Mouse (Mus musculus) heart, embryonic 14.5 days (tissue): ENCODE data around the gene Pde11a. TPM values are rescaled to one million over a fixed set of nuclear protein-coding genes. Genes with fewer than 3 reads are reported as not detected.

ENCODE experiments used
- ATAC-seq: fragments of 200-750 bp; cut with Nextera tagmentation; 2 replicates; pipeline ENCODE4 v1.8.0; 2017; ENCODE audit warnings: low read depth, moderate TSS enrichment; ENCODE audit not compliant: insufficient number of reproducible peaks, insufficient read depth, low FRiP score
- H3K27ac ChIP-seq, 2 experiments: fragments of 200-500 bp in 1 of 2; fragments of 300-500 bp in 1 of 2; sonication (generic) in 1 of 2; replicated peaks in 1 of 2; 2 replicates each; pipeline ENCODE4 v1.5.1; 2012 to 2014; ENCODE audit warnings: low read depth in 2 of 2, low read length in 2 of 2, control low read depth in 1 of 2, mild to moderate bottlenecking in 1 of 2, mixed read lengths in 1 of 2; ENCODE audit not compliant: control insufficient read depth in 1 of 2, insufficient read depth in 1 of 2
- H3K27me3 ChIP-seq: fragments of 300-500 bp; sonication (generic); 2 replicates; pipeline ENCODE4 v1.6.1; 2014; ENCODE audit warnings: mild to moderate bottlenecking, low read length, control low read depth; ENCODE audit not compliant: control insufficient read depth, insufficient read depth
- H3K36me3 ChIP-seq: fragments of 300-500 bp; sonication (generic); 2 replicates; pipeline ENCODE4 v1.6.1; 2014; ENCODE audit warnings: mild to moderate bottlenecking, control low read depth, low read length, mixed read lengths; ENCODE audit not compliant: control insufficient read depth, insufficient read depth
- H3K4me1 ChIP-seq, 2 experiments: fragments of 200-500 bp in 1 of 2; fragments of 300-500 bp in 1 of 2; sonication (generic) in 1 of 2; 2 replicates each; pipeline ENCODE4 v1.6.1; 2012 to 2014; ENCODE audit warnings: low read length in 2 of 2, control low read depth in 1 of 2, mixed read lengths in 1 of 2; ENCODE audit not compliant: control insufficient read depth in 2 of 2, insufficient read depth in 2 of 2
- H3K4me2 ChIP-seq: fragments of 300-500 bp; sonication (generic); 2 replicates; pipeline ENCODE4 v1.6.1; 2014; ENCODE audit warnings: mild to moderate bottlenecking, low read length
- H3K4me3 ChIP-seq, 2 experiments: fragments of 200-500 bp in 1 of 2; fragments of 300-500 bp in 1 of 2; sonication (generic) in 1 of 2; 2 replicates each; pipeline ENCODE4 v1.5.1; 2012 to 2014; ENCODE audit warnings: low read length in 2 of 2, mild to moderate bottlenecking in 2 of 2, control low read depth in 1 of 2, low read depth in 1 of 2, moderate library complexity in 1 of 2; ENCODE audit not compliant: control insufficient read depth in 1 of 2, insufficient read depth in 1 of 2
- H3K9ac ChIP-seq: fragments of 300-500 bp; sonication (generic); 2 replicates; pipeline ENCODE4 v1.6.1; 2014; ENCODE audit warnings: mild to moderate bottlenecking, low read length
- H3K9me3 ChIP-seq: fragments of 300-500 bp; sonication (generic); 2 replicates; pipeline ENCODE4 v1.6.1; 2016; ENCODE audit warnings: low read length, control low read depth; ENCODE audit not compliant: control insufficient read depth
- WGBS: fragments of 180-500 bp; shearing (Covaris S2); extraction: QIAGEN DNeasy Blood & Tissue Kit; methylation state at CpG from one replicate; pipeline ENCODE4 v1.1.7; 2014; 5-methylcytosine and 5-hydroxymethylcytosine counted together
- polyA plus RNA-seq: library from polyadenylated mRNA; unstranded; fragments of >200 nt; fragmentation: Nextera tagmentation; extraction: Ambion mirVana; gene quantifications from 2 replicates; pipeline ENCODE4 v1.2.1, GENCODE M21; 2014

Pde11a gene
- polyA plus RNA-seq, 1 experiment from 2014 or later: 0.08 TPM

DNA sequence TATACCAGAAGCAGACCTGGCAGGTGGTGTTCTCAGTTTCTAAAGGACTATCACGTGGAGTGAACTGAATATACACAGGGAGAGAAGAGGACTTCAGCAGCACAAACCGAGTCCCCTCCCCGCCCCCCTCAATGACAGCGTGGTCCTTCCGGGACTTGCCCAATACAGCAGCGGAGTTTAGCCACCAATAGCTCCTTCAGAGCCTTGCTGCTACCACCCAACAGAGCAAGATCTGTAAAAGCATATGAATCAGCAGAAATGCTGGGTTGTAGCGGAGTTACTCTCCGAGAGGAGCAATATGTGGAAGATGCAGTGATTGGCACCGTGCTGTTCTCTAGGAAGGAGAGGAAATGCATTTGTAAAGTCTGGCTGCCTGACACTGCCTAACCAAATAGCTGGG lies 238.0 kb downstream of the Pde11a start:
- no peaks in the 10 kb centered on the region; the same call in 1 of the 2 replicates for H3K27me3 ChIP-seq
- 82% methylated on average over 9 of the region's 9 CpGs for WGBS
- H3K4me1 ChIP-seq: no peaks in the 10 kb centered on the region; a peak in 1 of 4 replicates
- no peak overlapping the region for H3K4me2 ChIP-seq
- H3K36me3 ChIP-seq: no peaks in the 10 kb centered on the region
- H3K4me3 ChIP-seq: no peak overlapping the region
- H3K9me3 ChIP-seq: no peaks in the 10 kb centered on the region
- H3K9ac ChIP-seq: no peak overlapping the region
- ATAC-seq: no peak
- H3K27ac ChIP-seq: no peak overlapping the region

DNA sequence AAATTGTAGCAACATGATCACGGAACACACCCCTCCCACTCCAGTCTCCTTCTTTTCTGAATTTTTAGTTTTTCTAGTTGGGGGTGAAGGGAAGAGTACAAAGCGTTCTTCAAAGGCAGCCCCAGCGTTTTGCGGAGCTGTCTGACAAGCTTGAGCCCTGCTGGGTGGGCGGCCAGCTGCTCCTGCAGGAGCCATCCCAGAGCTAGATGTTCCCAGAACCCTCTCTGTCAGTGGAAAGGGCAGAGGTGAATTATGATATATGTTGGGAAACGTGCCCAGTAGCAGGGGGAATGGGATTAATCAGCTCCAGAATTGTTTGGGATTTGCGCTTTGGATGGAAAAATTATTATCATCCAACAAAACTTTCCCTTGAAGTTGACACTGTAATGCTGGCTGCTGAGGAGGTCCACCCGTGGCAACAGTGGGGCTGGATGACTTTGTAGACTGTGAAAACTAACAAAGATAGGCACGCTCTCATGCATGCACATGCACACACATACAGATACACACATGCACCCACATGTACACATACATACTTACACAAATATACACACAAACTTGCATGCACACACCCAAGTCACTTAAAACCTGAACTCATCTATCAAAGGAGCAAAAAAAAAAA lies 238.7 kb downstream of the Pde11a start:
- 69% methylated on average over 9 of the region's 9 CpGs for WGBS
- H3K4me1 ChIP-seq: no peaks in the 10 kb centered on the region; a peak in 1 of 4 replicates
- H3K4me3 ChIP-seq: no peak overlapping the region
- H3K27me3 ChIP-seq: no peaks in the 10 kb centered on the region; the same call in 1 of the 2 replicates
- no peaks in the 10 kb centered on the region for H3K36me3 ChIP-seq
- H3K4me2 ChIP-seq: no peak overlapping the region
- no peak overlapping the region for H3K9ac ChIP-seq
- H3K9me3 ChIP-seq: no peaks in the 10 kb centered on the region
- H3K27ac ChIP-seq: no peak overlapping the region
- no peak for ATAC-seq

DNA sequence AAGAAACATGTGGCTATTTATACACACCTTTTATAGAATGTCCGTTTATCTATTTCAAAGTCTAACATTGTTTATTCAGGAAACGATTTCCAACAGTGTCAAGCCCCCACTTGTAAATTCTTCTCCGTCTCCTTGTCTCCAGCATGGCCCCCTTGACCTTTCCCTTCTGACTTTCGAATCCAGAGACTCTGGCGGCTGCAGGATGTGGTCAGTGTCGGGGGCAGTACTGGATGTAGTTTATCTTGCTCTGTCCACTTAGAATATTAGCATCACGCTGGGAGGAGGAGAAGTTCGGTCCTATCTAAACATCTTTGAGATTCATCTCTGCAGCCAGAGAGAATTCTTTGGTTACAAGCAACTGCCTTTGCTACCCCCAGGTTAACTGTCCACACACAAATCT lies 240.2 kb downstream of the Pde11a start:
- no peak overlapping the region for H3K4me2 ChIP-seq
- H3K4me3 ChIP-seq: no peak overlapping the region
- no peaks in the 10 kb centered on the region; the same call in 1 of the 2 replicates for H3K27me3 ChIP-seq

DNA sequence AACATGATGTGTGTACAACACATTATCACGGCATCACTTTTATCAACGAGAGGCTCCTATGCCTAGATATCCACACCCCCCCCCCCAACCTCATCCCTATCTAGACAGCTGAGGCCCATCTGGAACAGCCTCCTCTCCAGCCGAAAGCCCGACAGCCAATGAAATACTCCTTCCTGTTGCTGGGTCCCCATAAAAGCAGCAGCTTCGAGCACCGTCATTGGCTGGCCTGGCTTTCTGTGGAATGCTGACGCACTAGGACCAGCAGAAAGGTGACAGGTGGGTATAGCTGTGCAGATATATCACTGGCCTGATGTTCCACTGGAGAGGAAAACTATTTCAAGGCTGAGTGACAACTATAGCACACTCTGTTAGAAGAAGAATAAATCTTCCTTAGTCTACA lies 240.7 kb downstream of the Pde11a start:
- no peaks in the 10 kb centered on the region for H3K36me3 ChIP-seq
- H3K9me3 ChIP-seq: no peaks in the 10 kb centered on the region
- H3K9ac ChIP-seq: no peak overlapping the region
- no peaks in the 10 kb centered on the region; the same call in 1 of the 2 replicates for H3K27me3 ChIP-seq
- no peaks in the 10 kb centered on the region; a peak in 1 of 4 replicates for H3K4me1 ChIP-seq
- 76% methylated on average over 7 of the region's 7 CpGs for WGBS
- H3K4me2 ChIP-seq: no peak overlapping the region
- H3K27ac ChIP-seq: no peak overlapping the region
- no peak overlapping the region for H3K4me3 ChIP-seq
- ATAC-seq: no peak

More for the DNA sequence above, 240.2 kb downstream of the Pde11a start:
- no peak for ATAC-seq
- no peaks in the 10 kb centered on the region for H3K36me3 ChIP-seq
- no peaks in the 10 kb centered on the region for H3K9me3 ChIP-seq
- no peak overlapping the region for H3K27ac ChIP-seq
- no peaks in the 10 kb centered on the region; a peak in 1 of 4 replicates for H3K4me1 ChIP-seq
- H3K9ac ChIP-seq: no peak overlapping the region
- WGBS: 38% methylated on average over 8 of the region's 8 CpGs

DNA sequence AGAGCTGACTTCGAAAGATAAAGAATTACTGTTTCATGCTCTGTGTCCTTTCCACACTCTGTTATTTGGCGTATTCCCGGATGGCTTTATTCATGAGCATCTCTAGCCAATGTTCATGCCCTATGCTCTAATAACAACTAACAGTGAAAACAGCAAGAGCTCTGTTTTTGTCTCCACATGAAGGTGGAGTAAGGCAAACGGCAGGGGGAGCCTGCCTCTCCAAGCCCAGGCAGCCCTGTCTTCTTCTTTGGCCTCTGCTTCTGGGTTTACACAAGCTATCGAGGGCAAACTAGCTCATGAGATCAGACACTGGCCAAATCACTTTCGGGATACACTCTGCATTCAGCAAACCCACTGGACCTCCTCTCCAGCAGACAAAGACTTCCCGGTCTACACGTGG lies 241.3 kb downstream of the Pde11a start:
- Histone ChIP-seq H3K9ac (no peak overlapping the region), H3K4me2 (no peak overlapping the region), H3K36me3 (no peaks in the 10 kb centered on the region), H3K9me3 (no peaks in the 10 kb centered on the region), H3K27me3 (no peaks in the 10 kb centered on the region; the same call in 1 of the 2 replicates), H3K4me3 (no peak overlapping the region), H3K4me1 (no peaks in the 10 kb centered on the region; a peak in 1 of 4 replicates), H3K27ac (no peak overlapping the region)
- no peak for ATAC-seq
- WGBS: 70% methylated on average over 8 of the region's 8 CpGs

DNA sequence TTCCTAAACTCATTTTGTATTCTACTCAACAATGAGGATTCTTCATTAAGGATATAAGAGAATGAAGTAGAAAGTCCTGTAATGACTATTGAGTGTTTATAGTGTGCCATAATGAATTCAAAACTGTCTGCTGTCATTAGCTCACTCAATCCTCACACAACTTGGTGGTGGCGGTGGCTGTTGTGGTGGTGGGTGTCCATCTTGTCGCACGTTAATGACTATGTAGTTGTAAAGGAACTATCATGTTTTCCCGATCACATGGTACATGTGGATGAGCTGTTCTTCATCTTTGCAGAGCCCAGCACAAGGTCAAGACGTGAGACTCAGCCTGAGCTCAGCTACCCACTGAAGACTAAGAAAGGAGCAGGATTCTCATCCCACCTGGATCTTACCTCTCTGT lies 242.7 kb downstream of the Pde11a start:
- WGBS: 94% methylated on average over 5 of the region's 5 CpGs
- H3K27me3 ChIP-seq: no peaks in the 10 kb centered on the region; the same call in 1 of the 2 replicates
- H3K4me2 ChIP-seq: no peak overlapping the region
- H3K27ac ChIP-seq: no peak overlapping the region
- ATAC-seq: no peak
- no peak overlapping the region for H3K9ac ChIP-seq
- H3K9me3 ChIP-seq: no peaks in the 10 kb centered on the region
- H3K4me1 ChIP-seq: no peaks in the 10 kb centered on the region; a peak in 1 of 4 replicates
- H3K4me3 ChIP-seq: no peak overlapping the region
- H3K36me3 ChIP-seq: no peaks in the 10 kb centered on the region

DNA sequence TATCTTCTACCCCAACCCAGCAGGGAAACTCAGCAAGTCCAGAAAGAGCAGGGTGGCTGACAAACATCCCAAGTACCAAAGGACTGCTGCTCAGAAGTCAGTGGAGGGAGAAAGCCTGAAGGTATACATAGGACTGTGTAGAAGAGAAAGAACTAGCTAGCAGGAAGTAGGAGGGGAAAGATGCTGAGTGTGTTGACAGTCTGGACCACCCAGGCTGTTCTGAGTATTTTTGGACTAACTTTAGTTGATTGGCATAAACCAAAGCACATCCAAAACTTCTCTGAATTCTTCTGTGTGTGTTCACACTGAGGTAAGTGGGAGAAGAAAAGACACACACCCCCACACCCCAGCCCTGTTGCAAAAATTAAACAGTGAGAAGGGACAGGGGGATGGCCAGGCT lies 248.1 kb downstream of the Pde11a start:
- Histone ChIP-seq H3K4me2 (no peak overlapping the region), H3K36me3 (no peaks in the 10 kb centered on the region), H3K27me3 (no peaks in the 10 kb centered on the region), H3K27ac (no peak overlapping the region), H3K4me3 (no peak overlapping the region), H3K9ac (no peak overlapping the region), H3K9me3 (no peaks in the 10 kb centered on the region), H3K4me1 (peaks cover 4 to 5% of the 10 kb centered on the region in 2 experiments; a peak in 1 of 4 replicates)
- ATAC-seq: no peak

DNA sequence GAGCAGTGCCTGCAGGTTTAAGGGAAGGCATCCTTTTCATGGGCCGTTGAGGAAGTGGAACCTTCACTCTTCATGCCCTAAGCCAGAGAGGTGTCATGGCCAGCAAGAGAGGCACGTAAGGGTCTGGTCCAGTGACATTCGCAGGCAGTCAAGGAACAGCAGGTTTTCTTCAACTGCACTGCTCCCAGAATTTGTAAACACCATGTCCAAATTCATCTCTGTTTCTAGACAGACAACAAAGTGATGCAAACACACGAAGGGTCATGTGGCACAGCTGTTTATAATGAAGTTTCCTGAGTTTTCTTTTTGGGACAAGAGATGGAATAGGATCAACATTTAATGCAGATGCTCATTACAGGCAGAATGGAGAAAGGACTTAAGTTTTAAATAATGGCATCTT lies 249.7 kb downstream of the Pde11a start:
- peaks cover 4 to 18% of the 10 kb centered on the region in 2 experiments; a peak in 3 of 4 replicates for H3K4me1 ChIP-seq
- WGBS: 70% methylated on average over 4 of the region's 4 CpGs
- ATAC-seq: no peak
- no peaks in the 10 kb centered on the region for H3K27me3 ChIP-seq
- H3K4me2 ChIP-seq: no peak overlapping the region
- no peaks in the 10 kb centered on the region for H3K36me3 ChIP-seq
- no peaks in the 10 kb centered on the region for H3K9me3 ChIP-seq
- no peak overlapping the region for H3K9ac ChIP-seq
- H3K27ac ChIP-seq: no peak overlapping the region
- no peak overlapping the region for H3K4me3 ChIP-seq
